Mouse (Mus musculus) lung, embryonic 16.5 days (tissue): ENCODE results near the gene Nup85. TPM values are rescaled to one million over a fixed set of nuclear protein-coding genes. Genes with fewer than 3 reads are reported as not detected.

ENCODE experiments used
- ATAC-seq: fragments of 200-750 bp; cut with Nextera tagmentation; 2 replicates; pipeline ENCODE4 v1.8.0; 2017; ENCODE audit warnings: low read depth, mild to moderate bottlenecking, moderate library complexity
- H3K27ac ChIP-seq: fragments of 300-500 bp; sonication (generic); 2 replicates; pipeline ENCODE4 v1.5.1; 2014; ENCODE audit warnings: mild to moderate bottlenecking, control low read depth, low read length
- H3K27me3 ChIP-seq: fragments of 300-500 bp; sonication (generic); 2 replicates; pipeline ENCODE4 v1.6.1; 2014; ENCODE audit warnings: low read depth, low read length, mixed read lengths; ENCODE audit not compliant: control insufficient read depth, insufficient read depth
- H3K36me3 ChIP-seq: fragments of 300-500 bp; sonication (generic); 2 replicates; pipeline ENCODE4 v1.6.1; 2014; ENCODE audit warnings: low read length; ENCODE audit not compliant: control insufficient read depth, insufficient read depth
- H3K4me1 ChIP-seq: fragments of 300-500 bp; sonication (generic); replicated peaks from 2 replicates; pipeline ENCODE4 v1.6.1; 2014; ENCODE audit warnings: low read length, mixed read lengths; ENCODE audit not compliant: control insufficient read depth, insufficient read depth
- H3K4me2 ChIP-seq: fragments of 300-500 bp; sonication (generic); 2 replicates; pipeline ENCODE4 v1.6.1; 2014; ENCODE audit warnings: low read depth, low read length, control low read depth
- H3K4me3 ChIP-seq: fragments of 300-500 bp; sonication (generic); 2 replicates; pipeline ENCODE4 v1.5.1; 2014; ENCODE audit warnings: mild to moderate bottlenecking, low read length, control low read depth
- H3K9ac ChIP-seq: fragments of 300-500 bp; sonication (generic); 2 replicates; pipeline ENCODE4 v1.6.1; 2014; ENCODE audit warnings: low read length, control low read depth
- H3K9me3 ChIP-seq: fragments of 300-500 bp; sonication (generic); 2 replicates; pipeline ENCODE4 v1.6.1; 2016; ENCODE audit warnings: low read length; ENCODE audit not compliant: control insufficient read depth
- WGBS: fragments of 180-500 bp; shearing (Covaris S2); extraction: QIAGEN DNeasy Blood & Tissue Kit; methylation state at CpG from one replicate; pipeline ENCODE4 v1.1.7; 2014; 5-methylcytosine and 5-hydroxymethylcytosine counted together
- polyA plus RNA-seq: library from polyadenylated mRNA; unstranded; fragments of >200 nt; fragmentation: Nextera tagmentation; extraction: Ambion mirVana; gene quantifications from 2 replicates; pipeline ENCODE4 v1.2.1, GENCODE M21; 2015

The Nup85 gene
- 158 and 165 TPM in 2 replicates for polyA plus RNA-seq

DNA sequence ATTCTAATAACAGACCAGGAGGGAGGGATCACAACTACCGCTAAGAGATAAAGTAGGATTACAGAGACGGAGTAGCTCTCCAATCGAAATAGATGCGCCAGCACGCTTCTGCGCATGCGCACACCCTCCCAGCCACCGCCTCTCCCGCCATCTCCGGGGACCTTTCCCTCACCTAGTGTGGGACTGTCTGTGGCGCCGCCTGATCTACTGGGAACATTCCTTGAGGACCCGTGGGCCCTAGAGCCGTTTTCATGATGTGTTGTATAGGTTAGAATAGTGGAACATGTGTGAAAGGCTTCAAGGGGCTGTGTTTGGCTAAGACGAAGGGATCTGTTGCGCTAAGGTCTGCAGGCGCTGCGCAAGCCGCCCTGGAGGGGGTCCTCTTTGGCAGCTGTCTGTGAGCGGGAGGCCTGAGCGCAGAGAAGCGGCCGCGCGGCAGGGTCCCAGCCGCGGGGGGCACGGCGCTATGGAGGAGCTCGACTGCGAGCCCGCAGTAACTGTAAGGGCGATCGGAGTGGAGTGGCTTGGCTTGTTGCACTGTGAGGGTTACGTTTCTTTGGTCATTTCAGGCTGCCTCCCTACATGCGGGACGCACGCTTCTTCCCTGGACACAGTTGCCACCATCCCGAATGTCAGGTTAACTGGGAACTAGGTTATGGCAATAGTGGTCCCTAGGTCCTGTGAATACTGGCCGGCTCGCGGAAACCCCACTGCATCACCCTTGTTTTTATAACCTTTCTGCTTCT, at the start of gene Nup85:
Gene Nup85, plus strand, starts transcription at position 371 of the 746 bp plus-strand sequence.
- Histone ChIP-seq H3K36me3 (peaks cover 13% of the 10 kb centered on the region), H3K27me3 (no peaks in the 10 kb centered on the region), H3K9ac (peak within 1 kb of the TSS; percentile 87), H3K27ac (peak within 1 kb of the TSS; percentile 84), H3K4me3 (peak within 1 kb of the TSS; percentile 87), H3K4me2 (peak within 1 kb of the TSS; percentile 79), H3K9me3 (no peaks in the 10 kb centered on the region), H3K4me1 (peaks cover 11% of the 10 kb centered on the region)
- under 1% methylated on average over 42 of the region's 42 CpGs for WGBS
- ATAC-seq, result peak; percentile 94

DNA sequence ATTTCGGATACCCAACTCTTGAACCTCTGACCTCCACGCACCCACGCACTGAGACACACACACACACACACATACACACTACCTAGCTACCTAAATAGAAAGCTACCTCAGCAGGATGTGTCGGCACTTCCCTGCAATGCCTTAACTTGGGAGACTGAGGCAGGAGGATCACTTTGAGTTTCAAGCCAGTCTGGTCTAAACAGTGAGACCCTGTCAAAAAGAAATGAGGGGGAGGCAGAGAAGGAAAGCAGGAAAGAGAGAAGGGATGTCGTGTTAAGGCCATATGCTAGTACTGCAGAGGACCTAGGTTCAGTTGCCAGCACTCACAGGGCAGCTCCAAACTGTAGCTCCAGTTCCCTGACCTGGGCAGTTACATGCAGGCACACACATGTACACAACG, 49.2 kb upstream of the Nup85 start:
- H3K27ac ChIP-seq, result no peak overlapping the region
- no peak for ATAC-seq
- WGBS, result 67% methylated on average over 6 of the region's 6 CpGs
- no peak overlapping the region for H3K9ac ChIP-seq
- H3K36me3 ChIP-seq, result no peaks in the 10 kb centered on the region
- peaks cover 34% of the 10 kb centered on the region for H3K4me1 ChIP-seq
- H3K9me3 ChIP-seq, result no peaks in the 10 kb centered on the region
- H3K27me3 ChIP-seq, result no peaks in the 10 kb centered on the region
- no peak overlapping the region for H3K4me2 ChIP-seq
- H3K4me3 ChIP-seq, result no peak overlapping the region

GRCm38 (mm10) chr11:115516942-115517341, 47.3 kb upstream of the Nup85 start:
- H3K4me1 ChIP-seq, result peaks cover 15% of the 10 kb centered on the region
- H3K9ac ChIP-seq, result no peak overlapping the region
- no peaks in the 10 kb centered on the region for H3K9me3 ChIP-seq
- H3K27ac ChIP-seq, result no peak overlapping the region
- ATAC-seq, result no peak
- no peak overlapping the region for H3K4me2 ChIP-seq
- H3K4me3 ChIP-seq, result no peak overlapping the region
- no peaks in the 10 kb centered on the region for H3K27me3 ChIP-seq
- 76% methylated on average over 5 of the region's 5 CpGs for WGBS
- H3K36me3 ChIP-seq, result no peaks in the 10 kb centered on the region

DNA sequence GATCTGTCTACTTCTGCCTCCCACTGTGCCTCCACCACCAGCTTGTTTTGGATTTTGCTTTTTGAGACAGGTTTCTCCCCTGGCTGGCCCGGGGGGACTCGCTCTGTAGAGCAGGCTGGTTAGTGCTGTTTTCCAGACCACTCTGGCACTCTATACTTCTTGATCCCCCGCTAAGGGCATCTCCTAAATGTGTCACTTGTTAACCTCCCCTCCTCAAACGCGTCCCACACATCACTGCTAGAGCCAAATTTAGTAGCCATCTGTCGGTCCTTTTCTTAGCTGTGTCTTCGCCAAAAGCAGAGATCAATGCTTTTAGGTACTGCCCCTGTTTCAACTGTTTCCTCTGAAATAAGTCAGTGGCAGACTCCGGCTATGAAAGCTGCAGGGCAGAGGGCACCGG, 45.5 kb upstream of the Nup85 start:
- ATAC-seq, result no peak
- Histone ChIP-seq H3K27me3 (no peaks in the 10 kb centered on the region), H3K4me1 (peaks cover 2% of the 10 kb centered on the region; the same call in 1 of the 2 replicates), H3K27ac (no peak overlapping the region), H3K4me2 (no peak overlapping the region), H3K36me3 (peaks cover 6% of the 10 kb centered on the region), H3K9ac (no peak overlapping the region), H3K9me3 (no peaks in the 10 kb centered on the region), H3K4me3 (no peak overlapping the region)
- WGBS, result 62% methylated on average over 9 of the region's 9 CpGs

- WGBS, result 77% methylated on average over 3 of the region's 3 CpGs
- no peak overlapping the region for H3K9ac ChIP-seq
- no peak for ATAC-seq
- no peak overlapping the region for H3K27ac ChIP-seq
- peaks cover 2% of the 10 kb centered on the region; the same call in 1 of the 2 replicates for H3K4me1 ChIP-seq
- H3K27me3 ChIP-seq, result no peaks in the 10 kb centered on the region
- peaks cover 10% of the 10 kb centered on the region for H3K36me3 ChIP-seq
- no peaks in the 10 kb centered on the region for H3K9me3 ChIP-seq
- no peak overlapping the region for H3K4me3 ChIP-seq
- no peak overlapping the region for H3K4me2 ChIP-seq
Measured at GRCm38 (mm10) chr11:115519581-115519980, 44.7 kb upstream of the Nup85 start.

DNA sequence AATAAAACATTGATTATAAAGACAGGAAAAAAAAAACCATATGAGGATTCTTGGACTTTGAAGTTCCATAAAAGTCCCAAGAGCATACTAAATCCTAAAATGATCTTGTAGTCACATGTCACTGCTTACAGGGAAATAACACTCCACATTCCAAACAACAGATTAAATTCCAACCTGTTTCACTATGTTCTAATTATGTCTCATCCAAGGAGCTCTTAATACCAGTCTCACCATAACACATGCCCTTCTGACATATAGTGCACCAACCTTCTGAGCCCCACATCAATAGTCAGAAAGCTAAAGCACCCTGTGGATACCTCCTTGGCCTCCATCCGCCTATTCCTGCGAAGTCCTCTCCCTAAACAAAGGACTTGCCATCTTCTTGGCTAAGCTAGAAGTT, 44.0 kb upstream of the Nup85 start:
- Histone ChIP-seq H3K4me3 (no peak overlapping the region), H3K36me3 (peaks cover 14% of the 10 kb centered on the region), H3K27me3 (no peaks in the 10 kb centered on the region), H3K4me1 (no peaks in the 10 kb centered on the region), H3K4me2 (no peak overlapping the region), H3K9me3 (no peaks in the 10 kb centered on the region), H3K9ac (no peak overlapping the region), H3K27ac (no peak overlapping the region)
- no peak for ATAC-seq
- 82% methylated on average over 2 of the region's 2 CpGs for WGBS

- no peaks in the 10 kb centered on the region for H3K9me3 ChIP-seq
- no peak overlapping the region for H3K9ac ChIP-seq
- WGBS, result 76% methylated on average over 4 of the region's 4 CpGs
- no peak overlapping the region for H3K4me3 ChIP-seq
- H3K4me1 ChIP-seq, result no peaks in the 10 kb centered on the region
- H3K27ac ChIP-seq, result no peak overlapping the region
- no peak for ATAC-seq
- no peak overlapping the region for H3K4me2 ChIP-seq
- no peaks in the 10 kb centered on the region for H3K27me3 ChIP-seq
- peaks cover 18% of the 10 kb centered on the region for H3K36me3 ChIP-seq
Measured at GRCm38 (mm10) chr11:115521080-115521479, 43.2 kb upstream of the Nup85 start.

GRCm38 (mm10) chr11:115522238-115522637, 42.0 kb upstream of the Nup85 start:
- Histone ChIP-seq H3K36me3 (peaks cover 28% of the 10 kb centered on the region), H3K4me2 (no peak overlapping the region), H3K9ac (no peak overlapping the region), H3K27ac (no peak overlapping the region), H3K4me1 (no peaks in the 10 kb centered on the region), H3K9me3 (no peaks in the 10 kb centered on the region), H3K27me3 (no peaks in the 10 kb centered on the region), H3K4me3 (no peak overlapping the region)
- no peak for ATAC-seq
- 92% methylated on average over 2 of the region's 2 CpGs for WGBS

- no peaks in the 10 kb centered on the region for H3K4me1 ChIP-seq
- WGBS, result 65% methylated on average over 2 of the region's 2 CpGs
- no peak overlapping the region for H3K4me3 ChIP-seq
- peaks cover 32% of the 10 kb centered on the region for H3K36me3 ChIP-seq
- H3K27ac ChIP-seq, result no peak overlapping the region
- H3K9me3 ChIP-seq, result no peaks in the 10 kb centered on the region
- no peak overlapping the region for H3K9ac ChIP-seq
- no peak overlapping the region for H3K4me2 ChIP-seq
- ATAC-seq, result no peak
- no peaks in the 10 kb centered on the region for H3K27me3 ChIP-seq
Measured at GRCm38 (mm10) chr11:115522703-115523102, 41.5 kb upstream of the Nup85 start.
